Mouse (Mus musculus): ENCODE data around the gene Tmem129.

DNA sequence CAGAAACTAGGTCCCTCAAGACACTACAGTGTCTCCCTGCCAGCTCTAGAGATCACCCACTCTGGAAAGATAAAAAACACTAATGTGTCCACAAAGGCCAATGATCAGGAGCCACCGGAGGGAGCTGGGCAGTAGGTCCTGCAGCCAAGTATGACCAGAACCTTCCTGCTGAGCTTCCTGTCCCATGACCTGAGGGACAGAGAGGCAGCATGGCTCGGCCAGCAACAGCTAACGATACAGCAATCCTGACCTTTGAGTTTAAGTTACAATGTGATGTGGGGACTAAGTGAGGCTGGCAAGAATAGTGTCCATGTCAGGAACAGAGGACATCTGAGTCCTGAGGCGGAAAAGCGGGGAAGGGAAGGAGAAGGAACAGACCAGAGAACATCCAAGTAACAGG is 52.9 kb downstream of the Tmem129 start:
- TF ChIP-seq CTCF (IDR thresholded peaks at IDR 0.05; ENCODE audit: insufficient read depth, low read length) = no peak
- TF ChIP-seq POLR2A (IDR thresholded peaks at IDR 0.05; ENCODE audit: borderline replicate concordance, extremely low read depth, low read depth, low read length) = no peak
